Mouse (Mus musculus) forebrain, embryonic 15.5 days (tissue): ENCODE data around the gene Snx30. TPM values are rescaled to one million over a fixed set of nuclear protein-coding genes. Genes with fewer than 3 reads are reported as not detected.

ENCODE experiments used
- ATAC-seq: fragments of 200-750 bp; cut with Nextera tagmentation; replicated peaks from 2 replicates; pipeline ENCODE4 v1.8.0; 2017; ENCODE audit warnings: mild to moderate bottlenecking, moderate TSS enrichment, moderate library complexity
- H3K27ac ChIP-seq: fragments of 300-500 bp; sonication (generic); replicated peaks from 2 replicates; pipeline ENCODE4 v1.5.1; 2015; ENCODE audit warnings: mild to moderate bottlenecking, inconsistent platforms
- H3K27me3 ChIP-seq: fragments of 300-500 bp; sonication (generic); 2 replicates; pipeline ENCODE4 v1.6.1; 2015; ENCODE audit warnings: inconsistent platforms
- H3K36me3 ChIP-seq: fragments of 300-500 bp; sonication (generic); 2 replicates; pipeline ENCODE4 v1.6.1; 2015; ENCODE audit warnings: mild to moderate bottlenecking, inconsistent platforms
- H3K4me1 ChIP-seq: fragments of 300-500 bp; sonication (generic); 2 replicates; pipeline ENCODE4 v1.6.1; 2015; ENCODE audit warnings: inconsistent platforms
- H3K4me2 ChIP-seq: fragments of 300-500 bp; sonication (generic); replicated peaks from 2 replicates; pipeline ENCODE4 v1.6.1; 2015; ENCODE audit warnings: mild to moderate bottlenecking, inconsistent platforms
- H3K4me3 ChIP-seq: fragments of 300-500 bp; sonication (generic); 2 replicates; pipeline ENCODE4 v1.5.1; 2015; ENCODE audit warnings: mild to moderate bottlenecking, inconsistent platforms
- H3K9ac ChIP-seq: fragments of 300-500 bp; sonication (generic); replicated peaks from 2 replicates; pipeline ENCODE4 v1.6.1; 2015; ENCODE audit warnings: mild to moderate bottlenecking, inconsistent platforms
- H3K9me3 ChIP-seq: fragments of 300-500 bp; sonication (generic); 2 replicates; pipeline ENCODE4 v1.6.1; 2016; ENCODE audit warnings: inconsistent platforms
- whole genome bisulfite sequencing: fragments of 180-500 bp; shearing (Covaris S2); methylation state at CpG from one replicate; pipeline ENCODE4 v1.1.7; 2015; ENCODE audit warnings: mixed read lengths; 5-methylcytosine and 5-hydroxymethylcytosine counted together
- polyA plus RNA-seq: library from polyadenylated mRNA; unstranded; fragments of >200 nt; fragmentation: Nextera tagmentation; extraction: Ambion mirVana; gene quantifications from 2 replicates; pipeline ENCODE4 v1.2.1, GENCODE M21; 2015

The Snx30 gene
- polyA plus RNA-seq, 1 experiment from 2014 or later: 13.0 TPM

GRCm38 (mm10) chr4:59816477-59816876, 10.8 kb downstream of the Snx30 start:
- Histone ChIP-seq H3K9ac (no peak overlapping the region), H3K4me1 (peaks cover 14% of the 10 kb centered on the region), H3K27me3 (no peaks in the 10 kb centered on the region), H3K4me2 (no peak overlapping the region), H3K9me3 (no peaks in the 10 kb centered on the region), H3K4me3 (no peak overlapping the region), H3K27ac (no peak overlapping the region), H3K36me3 (no peaks in the 10 kb centered on the region)
- 72% methylated on average over 9 of the region's 9 CpGs for WGBS
- no peak for ATAC-seq

DNA sequence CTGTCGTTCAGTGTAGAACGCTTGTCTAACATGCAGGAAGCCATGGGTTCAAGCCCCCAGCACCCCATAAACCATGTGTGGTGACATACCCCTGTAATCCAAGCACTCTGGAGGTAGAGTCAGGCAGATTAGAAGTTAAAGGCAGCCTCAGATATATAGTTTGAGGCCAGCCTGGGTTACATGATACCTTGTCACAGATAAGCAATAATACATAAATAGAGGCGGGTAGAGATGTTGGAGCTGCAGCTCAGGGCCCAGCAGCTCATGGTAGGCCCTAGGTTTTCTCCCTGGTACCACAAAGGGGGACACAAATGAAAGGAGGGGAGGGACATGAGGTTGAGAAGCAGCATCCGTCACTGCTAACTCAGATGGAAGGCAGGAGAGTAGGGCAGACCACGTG, 12.2 kb downstream of the Snx30 start:
- Histone ChIP-seq H3K9me3 (no peaks in the 10 kb centered on the region), H3K36me3 (no peaks in the 10 kb centered on the region), H3K9ac (no peak overlapping the region), H3K27ac (no peak overlapping the region), H3K4me3 (no peak overlapping the region), H3K27me3 (no peaks in the 10 kb centered on the region), H3K4me2 (no peak overlapping the region), H3K4me1 (peaks cover 14% of the 10 kb centered on the region)
- no peak for ATAC-seq
- 69% methylated on average over 5 of the region's 5 CpGs for WGBS

DNA sequence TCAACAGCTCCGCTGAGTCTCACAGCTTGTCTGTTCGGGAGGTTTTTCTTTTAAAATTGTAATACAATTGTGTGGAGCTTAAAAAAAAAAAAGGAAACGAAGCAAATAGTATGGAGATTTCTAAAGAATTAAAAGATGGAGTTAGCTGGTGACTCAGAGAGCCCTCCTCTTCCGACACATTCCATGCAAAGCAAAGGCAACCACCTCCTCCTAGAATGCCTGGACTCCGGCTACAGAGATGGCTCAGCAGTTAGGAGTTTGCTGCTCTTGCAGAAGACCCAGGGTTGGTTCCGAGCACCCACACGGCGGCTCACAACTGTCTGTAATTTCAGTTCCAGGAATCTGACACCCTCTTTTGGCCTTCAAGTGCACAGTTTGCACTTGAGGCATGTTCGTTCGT, 12.9 kb downstream of the Snx30 start:
- Histone ChIP-seq H3K9ac (no peak overlapping the region), H3K36me3 (no peaks in the 10 kb centered on the region), H3K4me1 (peaks cover 14% of the 10 kb centered on the region), H3K4me3 (no peak overlapping the region), H3K9me3 (no peaks in the 10 kb centered on the region), H3K27ac (peak overlapping the region; percentile 61), H3K4me2 (no peak overlapping the region), H3K27me3 (no peaks in the 10 kb centered on the region)
- WGBS: 53% methylated on average over 10 of the region's 10 CpGs
- ATAC-seq: no peak

DNA sequence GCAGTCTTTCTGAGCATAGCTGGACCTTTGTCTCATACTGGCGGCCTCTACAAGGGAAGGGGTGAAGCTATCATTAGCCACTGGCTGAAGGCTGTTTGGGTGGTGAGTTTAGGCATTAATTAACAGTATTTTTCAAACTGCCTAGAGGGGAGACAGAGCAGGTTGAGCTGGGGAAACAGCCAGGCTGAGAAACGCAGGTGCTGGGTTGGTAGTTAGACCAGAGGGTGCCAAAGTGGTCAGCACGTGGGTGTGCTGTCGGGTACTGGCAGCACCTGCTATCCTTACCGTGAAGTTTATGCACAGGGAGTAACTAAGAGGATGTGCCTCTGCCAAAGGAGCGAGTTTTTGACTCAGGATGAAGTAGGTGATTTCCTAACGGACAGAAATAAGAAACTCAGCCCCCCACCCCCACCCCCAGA, 13.4 kb downstream of the Snx30 start:
- H3K36me3 ChIP-seq: no peaks in the 10 kb centered on the region
- H3K4me3 ChIP-seq: no peak overlapping the region
- H3K4me2 ChIP-seq: 0 out of 2 replicates have a peak overlapping the region, but pooled peaks have one; percentile 5
- no peaks in the 10 kb centered on the region for H3K9me3 ChIP-seq
- peaks cover 14% of the 10 kb centered on the region for H3K4me1 ChIP-seq
- 16% methylated on average over 7 of the region's 7 CpGs for WGBS
- no peak overlapping the region for H3K9ac ChIP-seq
- ATAC-seq: peak; percentile 82
- H3K27me3 ChIP-seq: no peaks in the 10 kb centered on the region
- peak overlapping the region; percentile 61 for H3K27ac ChIP-seq

DNA sequence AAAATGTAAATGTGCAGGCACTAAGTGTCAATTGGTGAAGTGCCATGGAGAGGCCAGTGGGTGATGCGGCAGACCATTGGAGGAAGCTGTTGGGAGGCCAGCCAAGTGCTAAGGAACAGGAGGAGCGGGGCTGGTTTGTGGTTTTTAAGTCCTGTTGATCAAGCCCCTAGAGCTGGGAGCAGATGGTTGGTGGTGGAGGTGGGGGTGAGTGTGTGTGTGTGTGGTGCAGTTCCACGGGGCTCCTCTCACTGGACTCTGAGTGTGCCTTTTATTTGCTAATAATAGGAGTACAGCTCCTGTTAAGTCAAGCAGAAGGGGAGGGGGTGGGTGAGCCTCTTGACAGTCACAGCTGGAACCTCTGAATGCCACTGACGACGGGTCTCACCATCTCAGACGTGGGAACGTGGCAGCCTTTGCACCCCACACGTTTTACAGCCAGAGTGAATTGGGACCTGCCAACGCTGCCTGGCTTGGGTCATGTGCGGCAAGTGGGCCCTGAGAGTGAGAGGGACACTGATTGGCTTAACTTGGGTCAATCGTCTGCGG, 13.9 kb downstream of the Snx30 start:
- WGBS: 7% methylated on average over 12 of the region's 12 CpGs
- H3K4me1 ChIP-seq: peaks cover 14% of the 10 kb centered on the region
- H3K27ac ChIP-seq: peak overlapping the region; percentile 61
- peak; percentile 89 for ATAC-seq
- H3K36me3 ChIP-seq: no peaks in the 10 kb centered on the region
- no peak overlapping the region for H3K4me3 ChIP-seq
- no peak overlapping the region for H3K9ac ChIP-seq
- no peaks in the 10 kb centered on the region for H3K27me3 ChIP-seq
- H3K4me2 ChIP-seq: 0 out of 2 replicates have a peak overlapping the region, but pooled peaks have one; percentile 5
- no peaks in the 10 kb centered on the region for H3K9me3 ChIP-seq

DNA sequence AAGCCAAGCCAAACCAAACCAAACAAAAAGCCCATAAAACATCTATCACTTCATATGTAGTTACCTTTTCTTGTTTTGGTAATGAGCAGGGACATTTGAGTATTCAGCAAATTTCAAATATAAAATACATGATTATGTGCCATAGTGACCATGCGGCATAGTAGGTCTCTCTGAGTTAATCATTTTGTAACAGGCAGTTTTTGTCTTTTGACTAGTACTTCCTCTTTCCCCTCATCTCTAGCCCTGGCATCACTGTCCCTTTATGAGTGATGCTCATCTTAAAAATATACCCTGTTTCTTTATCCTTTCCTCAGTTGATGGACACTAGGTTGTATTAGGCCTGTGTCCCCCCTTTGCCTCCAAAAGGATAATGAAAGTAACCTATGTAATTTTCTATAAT, 15.9 kb downstream of the Snx30 start:
- Histone ChIP-seq H3K4me1 (peaks cover 16% of the 10 kb centered on the region), H3K4me3 (no peak overlapping the region), H3K27me3 (no peaks in the 10 kb centered on the region), H3K27ac (no peak overlapping the region), H3K4me2 (no peak overlapping the region), H3K9ac (no peak overlapping the region), H3K9me3 (no peaks in the 10 kb centered on the region), H3K36me3 (no peaks in the 10 kb centered on the region)
- ATAC-seq: no peak
- WGBS: 97% methylated on average over 1 of the region's 1 CpGs

DNA sequence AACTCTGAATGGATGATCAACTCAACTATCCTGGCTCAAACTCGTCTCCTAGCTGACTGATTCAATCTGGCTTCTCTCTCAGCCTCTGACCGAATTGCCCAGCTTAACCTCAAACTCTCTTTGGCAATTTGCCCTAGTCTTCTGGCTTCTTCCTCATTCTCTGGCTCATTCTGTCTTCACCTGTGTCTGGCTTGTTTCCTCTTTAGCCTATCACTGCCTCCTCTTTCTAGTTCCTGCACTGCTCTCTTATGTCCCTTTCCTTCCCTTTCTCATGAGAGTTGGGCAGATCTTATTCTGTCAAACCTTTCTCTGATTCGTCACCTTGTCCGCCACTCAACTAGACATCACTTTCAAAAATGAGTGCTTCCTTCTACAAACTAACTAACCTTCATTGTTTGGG, 16.5 kb downstream of the Snx30 start:
- H3K4me2 ChIP-seq: no peak overlapping the region

DNA sequence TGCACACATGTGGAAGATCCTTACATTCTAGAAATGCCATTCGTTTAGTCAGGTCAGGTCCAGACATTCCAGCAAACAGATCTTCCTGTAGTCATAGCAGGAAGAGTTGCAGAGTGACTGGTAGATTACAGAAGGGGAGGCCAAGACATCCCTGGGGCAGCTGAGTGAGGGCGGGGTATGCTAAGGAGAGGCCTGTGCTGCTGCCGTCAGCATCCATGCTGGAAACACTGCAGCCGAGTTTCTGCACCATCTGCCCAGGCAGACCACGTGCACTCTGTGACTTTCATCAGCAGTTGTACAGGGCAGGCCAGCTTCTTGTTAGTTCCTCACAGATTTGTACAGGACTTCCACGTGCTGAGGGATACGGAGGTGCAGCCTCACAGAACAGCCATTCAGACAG, 17.8 kb downstream of the Snx30 start:
- H3K4me1 ChIP-seq: peaks cover 16% of the 10 kb centered on the region
- H3K27me3 ChIP-seq: no peaks in the 10 kb centered on the region
- no peak overlapping the region for H3K4me2 ChIP-seq
- ATAC-seq: no peak; the same call in 1 of the 2 replicates
- no peak overlapping the region for H3K4me3 ChIP-seq
- H3K36me3 ChIP-seq: no peaks in the 10 kb centered on the region
- no peak overlapping the region for H3K27ac ChIP-seq
- no peaks in the 10 kb centered on the region for H3K9me3 ChIP-seq
- WGBS: 57% methylated on average over 7 of the region's 7 CpGs
- H3K9ac ChIP-seq: no peak overlapping the region

More for the DNA sequence above, 16.5 kb downstream of the Snx30 start:
- ATAC-seq: no peak
- Histone ChIP-seq H3K4me1 (peaks cover 16% of the 10 kb centered on the region), H3K27me3 (no peaks in the 10 kb centered on the region), H3K4me3 (no peak overlapping the region), H3K9ac (no peak overlapping the region), H3K27ac (no peak overlapping the region), H3K36me3 (no peaks in the 10 kb centered on the region), H3K9me3 (no peaks in the 10 kb centered on the region)
- 79% methylated on average over 4 of the region's 4 CpGs for WGBS

DNA sequence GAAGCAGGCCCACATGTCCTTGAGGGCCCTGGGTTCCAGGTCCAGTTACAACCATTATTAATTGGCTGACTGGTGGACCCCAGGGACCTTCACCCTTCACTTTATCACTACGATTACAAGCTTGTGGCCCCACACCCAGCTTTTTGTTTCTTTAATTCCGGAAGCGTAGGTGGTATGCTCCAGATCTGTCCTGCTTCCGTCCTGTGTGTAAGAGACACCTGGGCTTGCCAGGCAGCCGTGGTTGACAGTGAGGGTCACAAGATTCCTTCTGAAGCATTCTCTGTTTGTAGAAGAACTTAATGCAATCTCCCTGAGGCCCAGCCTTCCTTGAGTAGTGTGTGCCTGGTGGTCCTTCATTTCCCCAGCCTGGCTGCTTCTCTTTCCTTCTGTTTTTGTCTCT, 19.2 kb downstream of the Snx30 start:
- no peaks in the 10 kb centered on the region for H3K9me3 ChIP-seq
- 92% methylated on average over 5 of the region's 5 CpGs for WGBS
- no peak overlapping the region for H3K4me3 ChIP-seq
- no peaks in the 10 kb centered on the region for H3K36me3 ChIP-seq
- H3K9ac ChIP-seq: no peak overlapping the region
- ATAC-seq: no peak
- H3K4me2 ChIP-seq: no peak overlapping the region
- H3K27ac ChIP-seq: no peak overlapping the region
- peaks cover 3% of the 10 kb centered on the region for H3K4me1 ChIP-seq
- H3K27me3 ChIP-seq: no peaks in the 10 kb centered on the region

DNA sequence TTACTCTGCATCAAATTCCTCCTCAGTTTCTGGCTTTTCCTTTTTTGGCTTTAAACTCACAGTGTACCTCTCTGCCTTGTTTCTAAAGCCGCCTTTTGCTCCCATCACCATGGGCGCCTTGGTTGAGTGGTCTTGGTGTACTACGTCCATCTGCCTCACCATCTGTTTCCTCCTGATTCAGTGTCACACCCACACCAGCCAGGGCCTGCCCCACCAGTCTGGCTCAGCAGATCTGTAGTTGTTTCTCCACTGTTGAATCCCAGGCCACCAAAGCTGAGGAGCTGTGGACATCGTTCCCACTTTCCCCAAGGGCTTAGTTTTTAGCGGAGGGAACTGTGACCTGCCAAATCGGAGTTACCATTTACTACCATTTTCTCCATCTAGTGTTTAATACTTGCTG, 20.0 kb downstream of the Snx30 start:
- ATAC-seq: 0 out of 2 replicates have a peak, but pooled peaks have one; percentile 17
- no peak overlapping the region for H3K9ac ChIP-seq
- H3K27ac ChIP-seq: no peak overlapping the region
- H3K4me1 ChIP-seq: 0 out of 2 replicates have a peak, but pooled peaks cover 2% of the 10 kb centered on the region
- H3K4me2 ChIP-seq: no peak overlapping the region
- no peaks in the 10 kb centered on the region for H3K27me3 ChIP-seq
- no peaks in the 10 kb centered on the region for H3K9me3 ChIP-seq
- no peak overlapping the region for H3K4me3 ChIP-seq
- WGBS: 72% methylated on average over 6 of the region's 6 CpGs
- H3K36me3 ChIP-seq: no peaks in the 10 kb centered on the region

DNA sequence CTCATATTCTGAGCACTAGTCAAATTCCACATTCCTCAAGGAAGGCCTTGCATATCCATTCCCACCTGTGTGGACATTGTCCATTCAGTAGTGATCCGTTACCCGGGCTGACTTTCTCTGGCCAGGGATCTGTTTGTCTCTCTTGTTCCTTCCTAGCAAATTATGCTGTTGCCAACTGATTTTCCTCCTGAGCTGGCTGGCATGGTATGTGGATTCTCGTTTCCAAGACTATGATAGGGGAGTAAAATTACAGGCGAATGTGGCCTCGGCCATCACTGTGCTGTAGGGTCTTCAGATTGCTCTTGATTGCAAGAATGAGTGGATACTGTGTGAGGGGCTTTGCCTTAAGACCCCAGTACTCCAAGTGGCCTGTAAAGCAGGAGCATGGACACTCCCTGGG, 20.7 kb downstream of the Snx30 start:
- Histone ChIP-seq H3K4me2 (no peak overlapping the region), H3K9me3 (no peaks in the 10 kb centered on the region), H3K9ac (no peak overlapping the region), H3K27ac (no peak overlapping the region), H3K27me3 (no peaks in the 10 kb centered on the region), H3K4me1 (0 out of 2 replicates have a peak, but pooled peaks cover 2% of the 10 kb centered on the region), H3K36me3 (no peaks in the 10 kb centered on the region), H3K4me3 (no peak overlapping the region)
- 83% methylated on average over 5 of the region's 5 CpGs for WGBS
- ATAC-seq: no peak

DNA sequence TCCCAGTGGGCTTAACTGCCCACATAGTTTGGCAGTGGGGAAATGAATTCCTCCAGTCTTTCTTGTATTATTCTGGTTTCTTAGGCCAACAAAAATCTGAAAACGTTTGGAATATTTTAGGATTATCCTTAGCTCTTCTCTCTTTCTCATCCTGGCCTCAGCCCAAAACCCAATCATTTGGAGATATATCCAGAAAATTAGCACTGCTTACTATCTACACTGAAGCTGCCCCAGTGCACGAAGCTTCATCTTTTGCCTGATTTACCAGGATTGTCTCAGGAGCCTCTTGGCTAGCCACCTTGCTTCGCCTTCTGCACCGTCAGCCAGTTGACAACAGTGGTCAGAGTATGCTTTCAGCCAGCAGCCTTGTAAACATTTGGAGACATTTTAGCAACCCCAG, 23.4 kb downstream of the Snx30 start:
- ATAC-seq: no peak

DNA sequence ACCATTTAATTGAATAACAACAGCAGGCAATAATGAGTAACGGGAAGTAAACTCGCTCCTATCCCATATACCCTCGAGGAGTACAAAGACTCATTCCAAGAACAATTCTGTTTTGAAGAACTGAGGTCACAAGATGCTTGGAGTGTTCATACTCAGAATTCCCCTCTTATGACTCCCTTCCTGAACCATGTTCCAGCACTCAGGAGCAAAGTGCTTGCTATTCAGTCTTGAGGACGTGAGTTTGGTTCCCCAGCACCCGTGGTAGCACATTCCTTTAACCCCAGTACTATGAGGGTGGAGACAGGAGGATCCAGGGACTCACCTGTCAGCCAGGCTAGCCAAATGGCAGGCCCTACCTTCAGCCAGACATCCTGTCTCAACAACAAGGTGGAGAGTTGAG, 25.4 kb downstream of the Snx30 start:
- H3K4me1 ChIP-seq: 0 out of 2 replicates have a peak, but pooled peaks cover 2% of the 10 kb centered on the region
- 89% methylated on average over 5 of the region's 5 CpGs for WGBS
- no peaks in the 10 kb centered on the region for H3K36me3 ChIP-seq
- H3K4me2 ChIP-seq: no peak overlapping the region
- H3K27ac ChIP-seq: no peak overlapping the region
- no peaks in the 10 kb centered on the region for H3K27me3 ChIP-seq
- H3K4me3 ChIP-seq: no peak overlapping the region
- no peaks in the 10 kb centered on the region for H3K9me3 ChIP-seq
- H3K9ac ChIP-seq: no peak overlapping the region
- no peak for ATAC-seq

More for the DNA sequence above, 23.4 kb downstream of the Snx30 start:
- 87% methylated on average over 4 of the region's 4 CpGs for WGBS
- Histone ChIP-seq H3K9ac (no peak overlapping the region), H3K4me1 (0 out of 2 replicates have a peak, but pooled peaks cover 2% of the 10 kb centered on the region), H3K4me3 (no peak overlapping the region), H3K36me3 (no peaks in the 10 kb centered on the region), H3K4me2 (no peak overlapping the region), H3K27me3 (no peaks in the 10 kb centered on the region), H3K9me3 (no peaks in the 10 kb centered on the region), H3K27ac (no peak overlapping the region)
